Mouse (Mus musculus) lung, adult 18-20 months (tissue): ENCODE data around the gene Rhof.

ENCODE experiments used
- DNase-seq, 2 experiments: peaks; one replicate each; pipeline ENCODE4 v3.0.0; 2022; ENCODE audit warnings: mixed read lengths in 2 of 2

The Rhof gene

GRCm38 (mm10) chr5:123147569-123147968 lies 15.1 kb upstream of the Rhof start:
- DNase-seq, result no peak

- no peak for DNase-seq
Observed at GRCm38 (mm10) chr5:123146357-123146756, 13.9 kb upstream of the Rhof start.

GRCm38 (mm10) chr5:123144746-123145590 lies 12.5 kb upstream of the Rhof start:
- peak; percentile 45 to 53 for DNase-seq

- no peak for DNase-seq
Observed at GRCm38 (mm10) chr5:123143971-123144745, 11.7 kb upstream of the Rhof start.

- no peak for DNase-seq
Observed at GRCm38 (mm10) chr5:123143251-123143970, 10.9 kb upstream of the Rhof start.

GRCm38 (mm10) chr5:123142161-123143157 lies 10.0 kb upstream of the Rhof start, which contains the start of gene Setd1b:
TSS of gene Setd1b (plus strand) at chr5:123142193.
- peak; percentile 75 for DNase-seq

- DNase-seq, result peak; percentile 67 to 72
Observed at GRCm38 (mm10) chr5:123141555-123142160, 9.2 kb upstream of the Rhof start.

- peak; percentile 92 to 93 for DNase-seq
Observed at GRCm38 (mm10) chr5:123140694-123141554, 8.4 kb upstream of the Rhof start.

GRCm38 (mm10) chr5:123139722-123140627 lies 7.5 kb upstream of the Rhof start:
- no peak for DNase-seq

- peak; percentile 88 to 90 for DNase-seq
Observed at GRCm38 (mm10) chr5:123138953-123139721, 6.6 kb upstream of the Rhof start.

- DNase-seq, result peak; percentile 79 to 85
Observed at GRCm38 (mm10) chr5:123138230-123138911, 5.9 kb upstream of the Rhof start.

GRCm38 (mm10) chr5:123137910-123138229 lies 5.4 kb upstream of the Rhof start:
- no peak for DNase-seq

GRCm38 (mm10) chr5:123137044-123137909 lies 4.8 kb upstream of the Rhof start:
- DNase-seq, result peak; percentile 93 to 96

GRCm38 (mm10) chr5:123136361-123137043 lies 4.0 kb upstream of the Rhof start:
- peak; percentile 96 to 98 for DNase-seq

GRCm38 (mm10) chr5:123135471-123136360 lies 3.2 kb upstream of the Rhof start:
- peak; percentile 97 to 98 for DNase-seq
